Mouse (Mus musculus) neural tube, embryonic 10.5 days (tissue): ENCODE measurements around the gene Trim56.

Source experiments
- DNase-seq: peaks from one replicate; pipeline ENCODE4 v3.0.0-alpha.2; 2017; ENCODE audit warnings: low spot score; ENCODE audit errors: extremely low spot score

Gene Trim56

DNA sequence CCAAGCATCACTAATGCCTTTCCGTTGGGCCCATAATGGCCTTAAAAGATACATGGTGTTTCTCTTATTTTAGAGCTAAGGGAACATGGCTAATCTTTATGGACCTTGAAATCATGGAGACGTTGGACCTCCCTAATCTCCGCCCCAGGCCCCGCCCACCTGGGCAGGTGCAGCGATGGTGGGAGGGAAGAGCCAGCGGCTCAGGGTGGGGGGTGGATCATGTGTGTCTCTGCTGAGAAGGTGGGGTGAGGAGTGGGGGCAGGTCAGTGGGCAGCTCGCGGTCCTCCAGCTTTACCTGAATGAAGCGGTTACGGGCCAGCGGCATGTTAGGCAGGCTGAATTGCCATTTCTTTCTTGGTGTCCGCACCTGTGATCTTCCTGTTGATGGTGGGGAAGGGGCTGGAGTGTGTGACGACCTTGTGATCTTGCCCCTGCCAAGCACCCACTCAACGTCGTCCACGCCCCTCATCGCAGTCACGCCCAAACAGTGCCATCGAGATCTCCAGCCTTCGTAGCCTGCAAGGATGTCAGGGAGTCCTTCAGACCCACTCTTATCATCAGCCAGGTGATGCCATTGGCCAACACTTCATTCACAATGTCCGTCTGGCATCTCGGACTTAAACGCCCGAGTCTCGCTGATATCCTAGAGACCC lies 5.9 kb downstream of the Trim56 start:
- DNase-seq = no peak

DNA sequence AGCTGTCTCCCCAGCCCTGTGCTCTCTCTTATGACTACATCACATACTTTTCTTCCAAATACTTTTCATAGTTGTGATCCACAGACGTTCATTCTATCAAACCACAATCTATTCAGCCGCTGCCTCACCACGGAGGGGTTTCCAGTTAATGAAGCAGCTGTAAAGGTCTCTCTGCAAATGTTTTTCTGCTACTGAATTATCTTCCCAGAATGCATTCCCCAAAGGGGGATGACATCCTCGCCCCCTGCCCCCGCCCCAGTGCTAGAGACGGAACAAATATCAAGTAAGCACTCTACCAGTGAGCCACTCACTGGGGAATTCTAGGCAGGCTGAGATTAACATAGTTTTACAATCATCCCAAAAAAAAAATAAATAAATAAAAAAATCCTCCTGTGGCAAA lies 7.9 kb downstream of the Trim56 start:
- no peak for DNase-seq

DNA sequence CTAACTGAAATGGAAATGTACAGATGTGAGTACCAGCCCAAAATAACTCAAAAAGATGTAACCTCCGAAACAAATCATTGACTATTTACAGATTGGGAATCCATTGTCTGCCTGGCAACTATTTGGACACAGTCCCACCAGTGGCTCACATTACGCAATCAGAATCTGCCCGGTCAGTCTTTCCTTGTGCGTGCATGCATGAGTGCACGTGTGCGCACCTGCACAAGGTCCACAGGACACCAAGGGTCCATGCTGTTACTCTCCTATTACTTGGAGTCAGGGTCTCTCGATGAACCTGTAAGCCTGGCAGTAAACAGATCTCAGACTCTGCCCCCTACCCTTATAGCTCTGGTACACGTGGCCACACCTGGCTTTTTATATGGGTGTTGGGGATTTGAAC lies 8.3 kb downstream of the Trim56 start:
- no peak for DNase-seq

GRCm38 (mm10) chr5:137107024-137107423 lies 9.0 kb downstream of the Trim56 start:
- peak; percentile 85 for DNase-seq

DNA sequence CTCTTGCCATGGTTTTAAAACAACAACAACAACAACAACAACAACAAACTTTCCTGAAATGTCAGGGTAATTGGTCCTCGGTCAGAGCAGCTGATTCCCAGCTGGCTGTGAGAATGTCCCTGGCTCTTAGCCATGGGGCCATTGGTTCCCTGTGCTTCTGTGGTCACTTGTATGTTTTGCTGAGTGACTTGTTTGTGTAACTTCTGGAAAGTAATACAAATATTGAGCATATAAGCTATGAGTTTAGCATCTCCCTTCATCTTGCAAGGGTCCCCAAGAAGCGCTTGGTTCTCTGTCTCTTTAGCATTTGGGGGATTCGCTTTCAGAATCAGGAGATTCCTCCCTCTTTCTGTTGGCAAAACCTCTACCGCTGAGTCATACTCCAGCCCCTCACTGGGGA lies 9.6 kb downstream of the Trim56 start:
- DNase-seq = no peak

- DNase-seq = no peak
These were observed 12.0 kb downstream of the Trim56 start for GRCm38 (mm10) chr5:137103969-137104368.

- no peak for DNase-seq
These were observed 13.2 kb downstream of the Trim56 start for GRCm38 (mm10) chr5:137102575-137103522.

- DNase-seq = no peak
These were observed 13.9 kb downstream of the Trim56 start for GRCm38 (mm10) chr5:137102078-137102477.

- no peak for DNase-seq
These were observed 15.3 kb downstream of the Trim56 start for GRCm38 (mm10) chr5:137100660-137101059.

GRCm38 (mm10) chr5:137098418-137098817 lies 17.6 kb downstream of the Trim56 start:
- no peak for DNase-seq

GRCm38 (mm10) chr5:137096037-137096436 lies 20.0 kb downstream of the Trim56 start:
- no peak for DNase-seq

DNA sequence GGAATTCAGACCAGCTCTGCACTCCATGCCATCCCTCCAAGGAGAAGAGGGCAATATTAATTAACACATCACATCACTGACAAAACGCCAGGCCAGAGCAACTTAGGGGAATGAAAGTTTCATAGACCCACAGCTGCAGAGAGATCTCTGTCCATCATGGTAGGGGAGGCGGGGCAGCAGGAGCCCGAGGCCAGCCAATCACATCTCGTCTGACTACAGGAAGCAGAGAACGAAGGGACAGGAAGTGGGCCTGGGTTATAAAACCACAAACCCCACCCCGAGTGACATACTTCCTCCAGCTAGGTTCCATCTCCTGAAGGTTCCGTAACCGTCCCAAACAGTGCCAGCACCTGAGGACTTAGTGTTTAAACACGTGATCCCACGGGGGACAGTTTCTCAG lies 20.9 kb downstream of the Trim56 start:
- no peak for DNase-seq

DNA sequence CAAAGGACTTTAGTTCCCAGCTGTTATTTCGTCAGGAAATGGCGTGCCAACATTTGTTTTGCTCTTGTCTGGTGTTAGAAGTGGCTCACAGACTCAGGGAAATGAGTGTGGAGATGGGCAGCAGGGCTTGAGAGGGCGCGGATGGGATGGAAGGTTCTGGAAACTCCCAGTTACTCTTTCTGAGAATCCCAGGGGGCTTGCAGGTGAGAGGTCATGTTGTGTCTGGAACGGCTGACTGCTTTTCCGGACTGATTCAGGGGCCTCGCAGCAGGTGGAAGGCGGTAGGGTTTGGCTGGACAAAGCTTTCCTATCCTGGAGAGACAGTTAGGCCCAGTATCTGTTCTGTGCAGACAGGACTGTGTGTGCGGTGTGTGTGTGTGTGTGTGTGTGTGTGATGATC lies 22.3 kb downstream of the Trim56 start:
- no peak for DNase-seq

- DNase-seq = no peak
These were observed 24.4 kb downstream of the Trim56 start for GRCm38 (mm10) chr5:137091560-137091959.

GRCm38 (mm10) chr5:137090870-137091269 lies 25.1 kb downstream of the Trim56 start:
- DNase-seq = no peak

DNA sequence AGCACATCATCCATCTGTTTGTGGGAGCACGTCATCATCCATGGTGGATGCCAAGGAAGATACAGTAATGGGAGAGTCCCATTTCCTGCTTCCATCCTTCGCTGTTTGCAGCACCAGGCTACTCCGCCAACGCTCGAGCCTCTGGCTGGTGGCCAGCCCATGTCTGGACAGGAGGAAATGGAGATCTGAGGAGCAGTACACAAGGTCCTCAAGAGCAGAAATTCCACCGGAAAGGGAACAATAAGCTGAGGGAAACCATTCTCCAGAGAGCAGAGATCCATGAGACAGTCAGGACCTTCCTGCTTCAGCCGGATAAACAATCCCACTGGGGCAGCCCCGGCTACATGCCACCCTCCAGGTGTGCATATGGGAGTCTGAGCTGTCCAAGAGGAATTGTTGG lies 28.6 kb downstream of the Trim56 start:
- DNase-seq = no peak

DNA sequence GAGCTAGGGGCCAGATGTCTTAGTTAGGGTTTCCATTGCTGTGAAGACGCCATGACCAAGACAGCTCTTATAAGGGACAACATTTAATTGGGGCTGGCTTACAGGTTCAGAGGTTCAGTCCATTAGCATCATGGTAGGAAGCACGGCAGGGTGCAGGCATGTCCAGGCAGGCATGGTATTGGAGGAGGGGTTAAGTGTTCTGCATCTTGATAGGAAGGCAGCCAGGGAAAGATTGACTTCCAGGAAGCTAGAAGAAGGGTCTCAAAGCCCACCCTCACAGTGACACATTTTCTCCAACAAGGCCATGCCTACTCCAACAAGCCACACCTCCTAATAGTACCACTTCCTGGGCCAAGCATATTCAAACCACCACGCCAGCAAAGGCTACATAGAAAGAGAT lies 30.3 kb downstream of the Trim56 start:
- no peak for DNase-seq

DNA sequence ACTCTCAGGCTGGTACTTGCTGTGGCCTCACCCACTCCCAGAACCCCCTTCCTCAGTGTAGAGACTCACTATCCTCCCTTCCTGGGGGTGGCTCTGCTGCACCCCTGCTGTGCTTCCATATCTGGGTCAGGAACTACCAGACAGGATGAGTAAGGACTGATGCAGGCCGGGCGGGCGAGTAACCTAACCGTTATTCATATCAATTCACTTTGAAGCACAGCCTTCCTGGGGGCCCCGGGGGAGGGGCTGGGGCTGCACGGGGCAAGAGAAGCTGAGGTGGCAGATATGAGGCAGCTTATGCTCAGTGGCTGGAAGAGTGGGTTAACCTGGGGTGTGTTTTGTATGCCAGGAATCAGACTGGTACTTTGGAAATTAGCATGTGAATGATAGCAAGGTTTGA lies 31.0 kb downstream of the Trim56 start:
- no peak for DNase-seq

DNA sequence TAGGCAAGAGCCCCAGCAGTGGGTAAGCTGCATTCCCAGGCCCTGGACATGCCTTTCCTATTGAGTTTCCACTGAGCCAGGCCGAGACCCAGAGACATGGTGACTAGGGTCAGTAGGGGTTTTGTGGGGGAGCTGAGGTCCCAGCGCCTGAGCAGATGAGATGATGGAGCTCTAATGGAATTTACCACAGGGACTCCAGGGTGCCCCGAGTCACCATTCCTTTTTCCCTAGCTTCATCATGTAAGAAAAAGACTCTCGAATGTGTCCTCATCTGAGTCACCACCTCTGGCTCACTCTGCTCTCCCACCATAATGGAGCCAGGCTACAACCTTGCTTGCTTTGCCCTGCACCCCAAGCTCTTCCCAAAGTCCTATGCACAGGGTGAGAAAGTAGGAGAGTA lies 33.0 kb downstream of the Trim56 start:
- DNase-seq = no peak

DNA sequence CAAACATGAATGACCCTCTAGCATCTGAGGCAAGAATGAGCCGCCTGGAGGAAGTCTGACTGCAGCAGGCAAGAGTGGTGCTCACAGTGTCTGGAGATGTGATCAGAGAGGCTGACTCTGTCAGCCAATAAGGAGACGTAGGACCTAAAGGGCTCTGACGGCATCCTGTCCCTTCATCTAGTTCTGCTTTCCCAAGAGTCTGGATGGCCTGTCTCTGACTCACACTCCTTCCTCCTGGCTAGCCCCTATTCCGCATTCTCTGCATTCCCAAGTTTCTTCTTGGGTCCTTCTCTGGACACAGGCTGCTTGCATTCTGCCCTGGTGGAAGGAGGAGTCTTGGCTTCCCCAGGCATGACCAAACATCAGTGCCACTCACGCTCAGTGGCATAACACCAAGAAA lies 36.2 kb downstream of the Trim56 start:
- no peak for DNase-seq

GRCm38 (mm10) chr5:137078616-137079015 lies 37.4 kb downstream of the Trim56 start:
- DNase-seq = no peak

GRCm38 (mm10) chr5:137078041-137078440 lies 38.0 kb downstream of the Trim56 start:
- DNase-seq = no peak

- DNase-seq = no peak
These were observed 38.8 kb downstream of the Trim56 start for GRCm38 (mm10) chr5:137077187-137077586.
